Mouse (Mus musculus): ENCODE results near the gene Cyb5r2.

Cyb5r2 gene

DNA sequence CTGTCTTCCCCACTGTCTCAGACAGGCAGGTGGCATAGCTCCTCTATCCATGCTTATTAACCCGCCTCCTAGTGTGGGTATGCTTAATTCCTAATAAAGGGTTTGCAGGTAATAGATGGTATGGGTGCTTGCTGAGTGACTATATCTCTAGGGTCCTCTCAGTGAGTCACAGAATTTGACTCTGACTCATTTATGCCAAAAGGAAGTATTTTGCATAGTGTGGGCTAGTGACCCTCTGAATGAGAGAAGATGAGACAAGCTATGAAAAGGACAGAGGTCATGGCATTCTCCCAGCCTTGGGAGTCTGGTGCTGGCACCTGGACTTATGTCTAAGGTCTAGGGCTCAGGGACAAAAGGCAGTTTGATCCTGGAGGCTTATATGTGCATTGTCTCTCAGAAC lies 37.1 kb downstream of the Cyb5r2 start:
- DNase-seq = no peak

DNA sequence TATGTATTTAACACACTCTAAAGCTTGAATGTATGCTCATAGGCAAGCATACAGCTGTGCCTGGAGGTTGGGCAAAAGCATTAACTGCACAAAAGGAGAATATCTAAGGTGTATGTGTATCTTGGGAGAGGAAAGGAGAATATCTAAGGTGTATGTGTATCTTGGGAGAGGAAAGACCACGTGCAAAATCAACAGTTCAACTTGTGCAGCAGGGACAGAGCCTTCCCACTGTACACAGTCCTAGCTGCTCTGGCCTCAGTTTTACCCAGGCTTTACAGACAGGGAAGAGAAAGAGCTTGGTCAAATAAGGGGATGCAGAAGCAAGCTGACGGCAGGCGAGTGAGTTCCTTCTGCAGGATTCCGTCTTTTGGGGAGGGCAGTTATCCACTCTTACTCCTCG lies 43.8 kb downstream of the Cyb5r2 start:
- DNase-seq = no peak

DNA sequence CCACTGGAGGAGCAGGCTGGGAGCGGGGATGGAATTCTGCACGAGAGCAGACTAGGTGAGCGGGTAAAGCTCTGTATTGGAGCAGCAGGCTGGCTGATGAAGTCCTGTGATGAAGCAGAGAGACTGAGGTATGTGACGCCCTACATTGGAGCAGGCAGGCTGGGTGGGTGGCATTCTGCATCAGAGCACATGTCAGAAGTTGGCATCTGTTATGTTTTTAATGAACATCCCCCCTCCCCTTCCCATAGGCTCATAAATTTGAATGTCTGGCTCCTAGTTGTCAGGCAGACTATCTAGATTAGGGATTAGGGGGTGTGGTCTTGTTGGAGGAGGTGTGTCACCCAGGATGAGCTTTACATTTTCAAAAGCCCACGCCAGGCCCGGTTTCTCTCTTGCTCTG lies 45.1 kb downstream of the Cyb5r2 start:
- no peak for DNase-seq

DNA sequence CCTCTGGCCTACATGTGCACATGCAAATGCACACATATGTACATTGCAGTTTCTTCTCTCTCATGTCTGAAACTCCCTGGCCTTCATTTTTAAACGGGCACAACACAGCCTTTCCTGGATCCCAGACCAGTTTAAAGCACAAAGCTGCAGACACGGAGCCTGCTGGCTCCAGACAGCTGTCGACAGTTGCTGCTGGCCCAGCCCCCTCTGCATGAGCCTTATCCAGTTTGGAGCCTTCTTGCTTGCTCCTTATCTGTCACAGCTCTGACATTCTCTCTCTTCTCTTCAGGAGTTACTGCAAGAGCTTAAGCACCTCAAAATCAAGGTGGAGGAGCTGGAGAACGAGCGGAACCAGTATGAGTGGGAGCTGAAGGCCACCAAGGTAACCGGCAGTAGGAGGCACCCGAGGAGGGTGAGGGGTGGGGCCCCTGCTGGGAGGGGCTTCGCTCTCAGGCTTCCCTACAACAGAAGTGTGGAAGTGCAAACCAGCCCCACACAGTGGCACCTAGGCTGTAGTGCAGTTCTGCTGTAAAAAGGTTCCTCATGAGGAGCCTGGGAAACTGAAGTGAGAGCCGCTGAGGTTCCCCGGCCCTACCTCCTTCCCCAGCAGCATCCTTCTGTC lies 49.2 kb downstream of the Cyb5r2 start:
- DNase-seq = no peak

DNA sequence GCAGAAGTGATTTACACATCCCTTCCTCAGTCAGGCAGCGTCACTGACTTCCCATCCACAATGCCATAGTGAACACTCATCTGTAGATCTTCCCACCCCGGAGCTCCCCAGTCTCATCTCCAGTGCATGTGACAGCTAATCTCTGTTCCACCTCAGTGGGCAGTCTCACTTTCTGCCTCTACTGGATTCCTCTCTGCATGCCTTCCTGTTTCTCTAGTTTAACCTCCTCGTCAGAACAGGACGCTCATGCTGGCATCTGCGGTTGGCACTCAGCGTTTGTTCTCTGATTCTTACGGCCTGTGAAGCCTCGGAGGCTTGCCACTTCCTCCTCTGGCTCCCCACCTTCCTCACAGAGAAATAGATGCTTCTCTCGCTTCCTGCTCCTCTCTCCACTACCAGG lies 50.2 kb downstream of the Cyb5r2 start:
- no peak for DNase-seq

DNA sequence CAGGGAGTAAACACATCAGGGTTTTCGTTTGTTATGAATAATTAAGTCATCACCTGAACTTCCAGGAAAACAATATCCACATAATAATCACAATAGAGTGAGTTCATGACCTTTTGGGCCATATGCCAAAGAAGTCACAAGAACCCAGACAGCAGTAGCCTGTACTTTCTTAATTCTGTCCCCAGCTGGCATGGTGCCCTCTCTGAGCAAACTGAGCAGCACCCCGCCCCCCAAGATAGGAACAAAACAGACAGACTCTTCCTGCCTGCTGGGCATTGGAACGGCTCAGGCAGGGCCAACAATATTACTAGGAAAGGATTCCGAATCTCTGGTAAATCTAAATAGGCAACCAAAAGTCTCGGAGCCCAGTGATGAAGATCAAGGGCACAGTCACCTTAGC lies 51.9 kb downstream of the Cyb5r2 start:
- DNase-seq = no peak

DNA sequence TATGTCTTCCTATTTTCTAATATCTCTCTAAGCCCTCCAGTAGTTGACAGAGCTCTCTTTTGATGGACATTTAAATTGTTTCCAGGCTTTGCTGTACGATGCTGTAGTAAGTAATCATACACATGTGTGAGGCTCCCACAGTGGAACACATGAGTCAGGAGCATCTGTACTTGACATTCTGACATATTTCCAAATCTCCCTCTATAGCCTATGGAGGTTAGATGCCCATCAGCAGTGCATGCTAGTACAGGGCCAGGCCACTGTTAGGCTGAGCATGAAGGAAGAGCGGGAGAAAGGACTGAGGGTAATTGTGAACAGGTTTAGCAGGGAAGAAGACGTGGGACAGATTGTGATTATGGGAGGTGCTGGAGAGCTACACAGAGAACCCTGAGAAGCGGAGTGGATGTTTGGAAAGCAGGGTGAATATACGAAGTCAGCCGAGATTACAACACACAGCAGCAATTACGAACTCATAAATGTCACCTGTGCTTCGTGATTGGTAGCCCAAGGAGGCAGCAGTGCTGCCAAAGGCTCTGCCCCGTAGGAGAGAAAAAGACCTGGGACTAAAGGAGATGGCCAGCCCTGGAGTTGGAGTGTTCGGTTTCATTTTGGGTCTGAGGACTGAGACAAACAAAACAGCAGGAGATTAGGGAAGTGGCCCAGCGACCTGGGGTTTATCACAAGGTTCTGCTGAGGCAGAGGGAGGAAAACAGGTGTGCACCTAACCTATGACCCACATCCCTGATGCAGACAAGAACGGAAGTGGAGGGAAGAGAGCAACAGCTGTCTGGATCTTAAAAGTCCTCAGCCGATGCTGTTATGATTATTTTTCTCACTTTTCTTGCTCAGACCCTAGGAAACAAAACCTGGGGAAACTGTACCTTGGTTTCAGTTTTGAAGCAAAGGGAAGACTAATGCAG lies 55.1 kb downstream of the Cyb5r2 start:
- DNase-seq = no peak

DNA sequence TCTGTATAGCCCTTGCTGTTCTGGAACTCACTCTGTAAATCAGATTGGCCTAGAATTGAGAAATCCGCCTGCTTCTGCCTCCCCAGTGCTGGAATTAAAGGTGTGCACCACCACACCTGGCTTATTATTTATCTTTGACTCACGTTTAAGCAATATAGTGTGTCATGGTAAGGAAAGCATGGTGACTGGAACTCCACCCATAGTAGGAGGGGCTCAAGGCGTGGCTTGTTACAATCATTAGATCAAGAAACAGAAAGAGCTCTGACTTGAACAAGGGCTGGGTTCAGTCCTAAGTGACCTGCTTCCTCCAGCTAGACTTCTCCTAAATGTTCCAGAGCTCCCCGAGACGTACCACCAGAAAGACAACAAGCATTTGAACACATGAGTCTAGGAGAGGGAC lies 57.2 kb downstream of the Cyb5r2 start:
- DNase-seq = no peak

DNA sequence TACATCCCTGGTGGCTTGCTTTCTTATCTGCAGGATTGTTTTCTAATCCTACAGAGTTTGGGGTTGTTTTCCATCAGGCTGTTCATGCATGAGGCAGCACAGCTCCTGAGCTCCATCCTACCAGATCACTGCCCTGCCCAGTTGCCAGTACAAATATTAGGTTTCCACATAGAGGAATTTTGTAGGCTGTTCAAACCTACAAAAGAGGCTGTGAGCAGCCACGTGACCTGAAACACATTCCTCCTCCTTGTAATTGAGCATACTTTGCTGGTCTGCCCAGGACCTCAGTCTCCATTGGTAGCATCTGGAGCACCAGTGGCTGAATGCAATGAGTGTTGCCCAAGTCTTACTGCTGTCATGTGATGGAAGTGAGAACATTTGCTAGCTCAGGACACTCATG lies 57.9 kb downstream of the Cyb5r2 start:
- DNase-seq = no peak

Measured in cerebellum, adult 8-10 months (tissue).